Mouse (Mus musculus): Measurements from ENCODE around the gene Tmtc2. TPM values are rescaled to one million over a fixed set of nuclear protein-coding genes. Genes with fewer than 3 reads are reported as not detected.

The Tmtc2 gene
- polyA plus RNA-seq, 1 experiment from 2014 or later = 5.5 TPM

GRCm38 (mm10) chr10:105427625-105428024, 146.6 kb downstream of the Tmtc2 start:
- H3K4me3 ChIP-seq (ENCODE audit: low read depth, low read length) = no peak overlapping the region
- 86% methylated on average over 7 of the region's 7 CpGs for WGBS
- DNase-seq (ENCODE audit: low spot score) = no peak
- H3K27ac ChIP-seq (ENCODE audit: low read depth, low read length) = no peak overlapping the region
- peak; percentile 43; the same call in 1 of the 2 replicates for ATAC-seq
- no peak overlapping the region for H3K9ac ChIP-seq (ENCODE audit: low read length)
- no peak overlapping the region for H3K4me2 ChIP-seq (ENCODE audit: low read length)
- peaks cover 4% of the 10 kb centered on the region; the same call in 1 of the 2 replicates for H3K27me3 ChIP-seq (replicated peaks; ENCODE audit: control insufficient read depth, insufficient read depth, low read length)
- H3K9me3 ChIP-seq (replicated peaks; ENCODE audit: control insufficient read depth, low read length) = no peaks in the 10 kb centered on the region
- H3K4me1 ChIP-seq (ENCODE audit: control insufficient read depth, insufficient read depth, low read length) = peaks cover 12% of the 10 kb centered on the region
- no peaks in the 10 kb centered on the region for H3K36me3 ChIP-seq (ENCODE audit: control insufficient read depth, insufficient read depth, low read length)

- Histone ChIP-seq H3K9me3 (replicated peaks; ENCODE audit: control insufficient read depth, low read length) (no peaks in the 10 kb centered on the region), H3K4me1 (ENCODE audit: control insufficient read depth, insufficient read depth, low read length) (peaks cover 10% of the 10 kb centered on the region), H3K27me3 (replicated peaks; ENCODE audit: control insufficient read depth, insufficient read depth, low read length) (peaks cover 10% of the 10 kb centered on the region), H3K27ac (ENCODE audit: low read depth, low read length) (no peak overlapping the region), H3K36me3 (ENCODE audit: control insufficient read depth, insufficient read depth, low read length) (no peaks in the 10 kb centered on the region), H3K4me2 (ENCODE audit: low read length) (no peak overlapping the region), H3K9ac (ENCODE audit: low read length) (no peak overlapping the region), H3K4me3 (ENCODE audit: low read depth, low read length) (no peak overlapping the region)
- DNase-seq (ENCODE audit: low spot score) (no peak), ATAC-seq (no peak)
- 83% methylated on average over 1 of the region's 1 CpGs for WGBS
Measured at GRCm38 (mm10) chr10:105425052-105425451, 149.2 kb downstream of the Tmtc2 start.

DNA sequence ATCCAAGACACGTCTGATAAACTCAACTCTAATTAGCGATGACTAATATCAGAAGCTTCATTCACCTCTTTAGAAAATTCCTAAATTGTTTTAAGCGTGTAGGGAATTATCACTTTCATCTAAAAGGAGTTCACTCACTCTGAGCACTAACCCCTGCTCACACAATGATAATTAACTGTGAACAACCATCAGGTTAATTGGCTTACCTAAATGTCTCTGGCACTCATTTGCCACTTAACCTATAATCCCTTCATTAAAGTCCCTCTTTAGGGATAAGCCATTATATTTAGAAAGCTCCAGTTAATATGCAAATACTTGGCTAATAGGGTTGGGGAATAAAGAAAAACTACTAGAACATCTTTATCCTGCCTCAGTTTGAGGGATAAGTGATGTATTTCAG, 151.1 kb downstream of the Tmtc2 start:
- DNase-seq (ENCODE audit: low spot score) (peak; percentile 57), ATAC-seq (peak; percentile 63)
- Histone ChIP-seq H3K36me3 (ENCODE audit: control insufficient read depth, insufficient read depth, low read length) (no peaks in the 10 kb centered on the region), H3K4me2 (ENCODE audit: low read length) (no peak overlapping the region), H3K4me1 (ENCODE audit: control insufficient read depth, insufficient read depth, low read length) (peaks cover 10% of the 10 kb centered on the region), H3K27ac (ENCODE audit: low read depth, low read length) (no peak overlapping the region), H3K9me3 (replicated peaks; ENCODE audit: control insufficient read depth, low read length) (no peaks in the 10 kb centered on the region), H3K27me3 (replicated peaks; ENCODE audit: control insufficient read depth, insufficient read depth, low read length) (peaks cover 10% of the 10 kb centered on the region), H3K9ac (ENCODE audit: low read length) (no peak overlapping the region), H3K4me3 (ENCODE audit: low read depth, low read length) (no peak overlapping the region)
- WGBS = 6% methylated on average over 3 of the region's 3 CpGs

DNA sequence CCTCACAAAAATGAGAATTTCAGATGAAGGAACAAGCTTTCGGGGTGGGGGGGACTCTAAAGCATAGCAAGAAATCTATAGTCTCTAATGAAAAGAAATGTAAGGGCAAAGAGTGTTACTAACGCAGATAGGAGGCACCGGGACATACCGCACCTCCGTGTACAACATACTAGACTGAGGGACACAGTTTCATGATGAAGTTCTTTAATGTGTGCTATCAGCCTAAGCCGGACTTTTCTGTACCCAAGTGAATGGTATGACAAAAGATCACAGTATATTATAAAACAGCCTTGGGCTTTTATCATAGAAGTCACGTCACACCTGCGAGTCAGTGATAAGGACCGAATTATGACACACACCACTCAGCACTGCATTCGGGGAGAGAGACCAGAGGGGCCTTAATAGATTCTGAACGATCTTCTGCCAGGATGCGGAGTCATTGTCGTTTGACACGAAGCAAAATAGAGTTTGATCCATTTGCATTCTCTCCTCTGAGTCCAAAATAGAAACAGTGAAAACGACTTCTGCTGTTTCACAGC, 156.3 kb downstream of the Tmtc2 start:
- WGBS = 84% methylated on average over 15 of the region's 15 CpGs
- H3K9ac ChIP-seq (ENCODE audit: low read length) = no peak overlapping the region
- no peak overlapping the region for H3K4me2 ChIP-seq (ENCODE audit: low read length)
- H3K27me3 ChIP-seq (replicated peaks; ENCODE audit: control insufficient read depth, insufficient read depth, low read length) = peaks cover 6% of the 10 kb centered on the region
- no peak overlapping the region for H3K27ac ChIP-seq (ENCODE audit: low read depth, low read length)
- DNase-seq (ENCODE audit: low spot score) (no peak), ATAC-seq (no peak)
- no peaks in the 10 kb centered on the region for H3K9me3 ChIP-seq (replicated peaks; ENCODE audit: control insufficient read depth, low read length)
- no peaks in the 10 kb centered on the region for H3K4me1 ChIP-seq (ENCODE audit: control insufficient read depth, insufficient read depth, low read length)
- H3K4me3 ChIP-seq (ENCODE audit: low read depth, low read length) = no peak overlapping the region
- H3K36me3 ChIP-seq (ENCODE audit: control insufficient read depth, insufficient read depth, low read length) = 0 out of 2 replicates have a peak, but pooled peaks cover 6% of the 10 kb centered on the region

- peaks cover 5% of the 10 kb centered on the region for H3K27me3 ChIP-seq (replicated peaks; ENCODE audit: control insufficient read depth, insufficient read depth, low read length)
- no peak overlapping the region for H3K4me2 ChIP-seq (ENCODE audit: low read length)
- no peaks in the 10 kb centered on the region for H3K9me3 ChIP-seq (replicated peaks; ENCODE audit: control insufficient read depth, low read length)
- ATAC-seq = no peak
- 83% methylated on average over 4 of the region's 4 CpGs for WGBS
- H3K4me1 ChIP-seq (ENCODE audit: control insufficient read depth, insufficient read depth, low read length) = no peaks in the 10 kb centered on the region
- no peak overlapping the region for H3K27ac ChIP-seq (ENCODE audit: low read depth, low read length)
- no peak overlapping the region for H3K4me3 ChIP-seq (ENCODE audit: low read depth, low read length)
- no peak for DNase-seq (ENCODE audit: low spot score)
- no peak overlapping the region for H3K9ac ChIP-seq (ENCODE audit: low read length)
- 0 out of 2 replicates have a peak, but pooled peaks cover 6% of the 10 kb centered on the region for H3K36me3 ChIP-seq (ENCODE audit: control insufficient read depth, insufficient read depth, low read length)
Measured at GRCm38 (mm10) chr10:105416601-105417000, 157.7 kb downstream of the Tmtc2 start.

GRCm38 (mm10) chr10:105405856-105406527, 168.3 kb downstream of the Tmtc2 start:
- H3K4me1 ChIP-seq (ENCODE audit: control insufficient read depth, insufficient read depth, low read length) = peaks cover 12% of the 10 kb centered on the region
- ATAC-seq = no peak
- H3K4me2 ChIP-seq (ENCODE audit: low read length) = no peak overlapping the region
- H3K4me3 ChIP-seq (ENCODE audit: low read depth, low read length) = no peak overlapping the region
- no peak overlapping the region for H3K9ac ChIP-seq (ENCODE audit: low read length)
- no peak for DNase-seq (ENCODE audit: low spot score)
- no peaks in the 10 kb centered on the region for H3K27me3 ChIP-seq (replicated peaks; ENCODE audit: control insufficient read depth, insufficient read depth, low read length)
- H3K9me3 ChIP-seq (replicated peaks; ENCODE audit: control insufficient read depth, low read length) = no peaks in the 10 kb centered on the region
- 94% methylated on average over 4 of the region's 4 CpGs for WGBS
- H3K27ac ChIP-seq (ENCODE audit: low read depth, low read length) = no peak overlapping the region
- H3K36me3 ChIP-seq (ENCODE audit: control insufficient read depth, insufficient read depth, low read length) = no peaks in the 10 kb centered on the region

DNA sequence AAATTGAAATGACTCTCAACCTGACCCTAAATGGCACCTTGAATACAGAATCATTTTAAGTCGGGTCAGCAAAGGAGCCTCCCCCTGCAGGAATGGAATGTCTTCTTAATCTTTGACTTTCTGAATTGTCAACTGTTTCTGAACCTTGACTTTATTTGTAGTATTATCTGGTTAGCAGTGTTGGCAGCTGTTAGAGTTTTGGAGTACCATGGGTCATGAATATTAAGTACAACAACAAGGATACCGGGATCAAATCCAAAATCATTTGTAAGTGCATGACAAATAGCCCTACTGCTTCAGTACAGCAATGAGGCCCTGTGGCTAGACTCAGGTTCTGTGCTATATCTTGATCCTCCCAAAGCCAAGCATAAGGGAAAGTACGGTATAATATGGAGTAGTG, 170.3 kb downstream of the Tmtc2 start:
- no peak overlapping the region for H3K27ac ChIP-seq (ENCODE audit: low read depth, low read length)
- H3K9ac ChIP-seq (ENCODE audit: low read length) = no peak overlapping the region
- no peak overlapping the region for H3K4me2 ChIP-seq (ENCODE audit: low read length)
- ATAC-seq (no peak), DNase-seq (ENCODE audit: low spot score) (no peak)
- H3K36me3 ChIP-seq (ENCODE audit: control insufficient read depth, insufficient read depth, low read length) = no peaks in the 10 kb centered on the region
- WGBS = 80% methylated on average over 3 of the region's 3 CpGs
- H3K4me1 ChIP-seq (ENCODE audit: control insufficient read depth, insufficient read depth, low read length) = peaks cover 12% of the 10 kb centered on the region
- no peaks in the 10 kb centered on the region for H3K9me3 ChIP-seq (replicated peaks; ENCODE audit: control insufficient read depth, low read length)
- no peaks in the 10 kb centered on the region for H3K27me3 ChIP-seq (replicated peaks; ENCODE audit: control insufficient read depth, insufficient read depth, low read length)
- no peak overlapping the region for H3K4me3 ChIP-seq (ENCODE audit: low read depth, low read length)

DNA sequence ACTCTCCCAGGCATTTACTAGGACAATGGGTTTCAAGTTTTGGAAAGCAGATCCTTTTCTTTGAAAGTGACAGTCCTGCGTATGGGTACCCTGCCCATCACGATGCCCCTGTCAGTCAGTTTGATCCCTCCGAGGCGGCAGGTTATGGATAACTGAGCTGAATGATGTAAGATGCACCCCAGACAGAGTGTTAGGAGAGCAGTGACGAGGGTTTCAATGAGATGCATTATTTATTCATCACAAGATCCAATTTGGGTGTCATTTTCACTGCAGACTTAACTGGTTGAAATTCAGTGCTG, 171.8 kb downstream of the Tmtc2 start:
- Histone ChIP-seq H3K9me3 (replicated peaks; ENCODE audit: control insufficient read depth, low read length) (no peaks in the 10 kb centered on the region), H3K27ac (ENCODE audit: low read depth, low read length) (no peak overlapping the region), H3K9ac (ENCODE audit: low read length) (no peak overlapping the region), H3K4me1 (ENCODE audit: control insufficient read depth, insufficient read depth, low read length) (peaks cover 12% of the 10 kb centered on the region), H3K36me3 (ENCODE audit: control insufficient read depth, insufficient read depth, low read length) (no peaks in the 10 kb centered on the region), H3K4me3 (ENCODE audit: low read depth, low read length) (no peak overlapping the region; the same call in 1 of the 2 replicates), H3K4me2 (ENCODE audit: low read length) (peak overlapping the region; percentile 20), H3K27me3 (replicated peaks; ENCODE audit: control insufficient read depth, insufficient read depth, low read length) (no peaks in the 10 kb centered on the region)
- DNase-seq (ENCODE audit: low spot score) (peak; percentile 68), ATAC-seq (peak; percentile 82)
- WGBS = 29% methylated on average over 5 of the region's 5 CpGs

DNA sequence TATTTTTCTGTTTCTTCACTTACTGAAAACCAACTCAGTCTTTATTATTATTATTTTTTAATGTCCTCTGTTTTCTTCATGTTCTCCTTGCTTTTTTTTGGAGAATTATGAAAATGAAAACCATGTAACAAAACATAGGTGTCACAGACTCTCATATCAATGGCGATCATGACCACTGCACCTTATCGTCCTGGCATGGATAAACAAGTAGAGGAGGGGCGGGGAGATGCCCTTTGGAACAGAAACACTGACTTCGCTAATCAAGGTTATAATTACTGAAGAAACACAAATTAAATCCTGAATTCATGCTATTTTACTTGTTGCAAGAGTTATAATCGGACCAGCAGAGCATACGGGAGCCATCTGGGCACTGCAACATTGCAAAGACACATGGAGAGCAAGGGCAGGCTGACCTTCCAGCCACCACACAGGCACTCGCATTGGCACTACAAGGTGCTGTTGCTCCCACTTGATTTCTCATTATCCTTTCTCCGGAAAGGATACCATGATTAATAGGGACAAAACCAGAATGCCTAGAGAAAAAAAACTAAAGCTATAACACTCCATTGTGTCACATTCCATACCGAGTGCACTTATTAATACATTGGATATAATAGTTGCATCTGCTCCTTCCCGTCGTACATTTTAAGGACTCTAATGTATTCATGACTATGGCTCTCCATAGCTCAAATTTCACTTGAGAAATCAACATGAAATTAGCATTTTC, 172.3 kb downstream of the Tmtc2 start:
- DNase-seq (ENCODE audit: low spot score) (peak; percentile 58), ATAC-seq (peak; percentile 85)
- Histone ChIP-seq H3K27me3 (replicated peaks; ENCODE audit: control insufficient read depth, insufficient read depth, low read length) (no peaks in the 10 kb centered on the region), H3K4me1 (ENCODE audit: control insufficient read depth, insufficient read depth, low read length) (peaks cover 12% of the 10 kb centered on the region), H3K27ac (ENCODE audit: low read depth, low read length) (peak overlapping the region; percentile 9; the same call in 1 of the 2 replicates), H3K4me2 (ENCODE audit: low read length) (peak overlapping the region; percentile 20), H3K9ac (ENCODE audit: low read length) (no peak overlapping the region), H3K36me3 (ENCODE audit: control insufficient read depth, insufficient read depth, low read length) (no peaks in the 10 kb centered on the region), H3K9me3 (replicated peaks; ENCODE audit: control insufficient read depth, low read length) (no peaks in the 10 kb centered on the region), H3K4me3 (ENCODE audit: low read depth, low read length) (no peak overlapping the region; the same call in 1 of the 2 replicates)
- WGBS = 49% methylated on average over 11 of the region's 11 CpGs
